Mouse (Mus musculus): ENCODE measurements around the gene Rph3a. TPM values are rescaled to one million over a fixed set of nuclear protein-coding genes. Genes with fewer than 3 reads are reported as not detected.

The Rph3a gene
- total and polyA plus RNA-seq, 3 experiments = not detected

DNA sequence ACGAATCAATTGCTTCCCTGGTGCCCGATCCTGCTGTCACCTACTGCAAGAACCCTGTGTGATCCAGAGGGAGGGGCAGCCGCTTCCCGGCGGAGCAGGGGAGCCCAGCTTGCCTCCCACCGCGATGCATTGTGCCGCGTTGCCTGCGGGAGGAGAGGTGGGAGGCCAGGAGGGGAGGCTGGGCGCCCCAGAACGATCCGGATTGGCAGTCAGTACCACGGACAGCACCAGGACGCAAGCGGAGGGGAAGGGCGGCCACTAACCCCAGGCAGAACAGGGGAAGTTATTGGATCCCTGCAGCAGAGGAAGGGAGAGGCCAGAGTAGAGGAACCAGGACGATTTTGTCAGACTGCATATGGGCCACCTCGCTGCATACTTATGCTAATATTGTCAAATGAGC is 486 bp downstream of the Rph3a start:
- no peak overlapping the region for H3K27ac ChIP-seq (ENCODE audit: insufficient read depth, low read depth)
- peaks cover 65% of the 10 kb centered on the region for H3K27me3 ChIP-seq (replicated peaks)
- in situ Hi-C loops (cut with MboI; ENCODE audit: low pct_ligation_motif_present, low pct_unique_long_range_greater_than_20kb, low sequenced_read_pairs) = no loop called here
- peak overlapping the region; percentile 23 for H3K4me2 ChIP-seq (ENCODE audit: insufficient read depth, low read depth, poor library complexity, severe bottlenecking)
- peak overlapping the region in 1 of 3 experiments; percentile 14 for H3K4me3 ChIP-seq (replicated peaks in 1 of 3; ENCODE audit: low read depth in 2 of 3, low read length in 2 of 3, poor library complexity in 1 of 3)
- dilution Hi-C loops (cut with MboI; ENCODE audit: extremely low pct_ligation_motif_present, extremely low pct_unique_long_range_greater_than_20kb, low sequenced_read_pairs) = no loop called here
- TF ChIP-seq HCFC1 (IDR thresholded peaks at IDR 0.05; ENCODE audit: low read depth, low read length) (no peak), JUND (conservative IDR thresholded peaks at IDR 0.05; ENCODE audit: low read depth, low read length) (no peak), TCF12 (IDR thresholded peaks at IDR 0.05; ENCODE audit: low read depth, low read length) (no peak), JUN (IDR thresholded peaks at IDR 0.05; ENCODE audit: insufficient read depth, low read depth, low read length) (no peak), KAT2A (IDR thresholded peaks at IDR 0.05; ENCODE audit: insufficient replicate concordance, low read length) (0 out of 2 replicates have a peak, but pooled peaks have one; percentile 35), ZNF384 (IDR thresholded peaks at IDR 0.05; ENCODE audit: low read depth, low read length) (no peak), CTCF (conservative IDR thresholded peaks at IDR 0.05 in 1 of 2, IDR thresholded peaks at IDR 0.05 in 1 of 2; ENCODE audit: low read depth in 2 of 2, low read length in 2 of 2) (no peak), IRF4 (IDR thresholded peaks at IDR 0.05; ENCODE audit: low read depth, low read length) (no peak; the same call in 1 of the 2 replicates), SIN3A (IDR thresholded peaks at IDR 0.05; ENCODE audit: low read length) (peak; percentile 93), NELFE (IDR thresholded peaks at IDR 0.05; ENCODE audit: low read depth, low read length) (0 out of 2 replicates have a peak, but pooled peaks have one; percentile 4), EP300 (IDR thresholded peaks at IDR 0.05; ENCODE audit: low read length) (no peak), MEF2A (IDR thresholded peaks at IDR 0.05; ENCODE audit: borderline replicate concordance, low read depth, low read length) (0 out of 2 replicates have a peak, but pooled peaks have one; percentile 12), POLR2A (IDR thresholded peaks at IDR 0.05; ENCODE audit: low read depth, low read length) (no peak), ZC3H11A (IDR thresholded peaks at IDR 0.05; ENCODE audit: low read depth, low read length) (no peak), USF2 (conservative IDR thresholded peaks at IDR 0.05; ENCODE audit: low read depth, low read length) (no peak), ELF1 (IDR thresholded peaks at IDR 0.05; ENCODE audit: low read depth, low read length) (0 out of 2 replicates have a peak, but pooled peaks have one; percentile 25), ZKSCAN1 (IDR thresholded peaks at IDR 0.05; ENCODE audit: borderline replicate concordance, low read depth, low read length) (no peak), POLR2AphosphoS2 (IDR thresholded peaks at IDR 0.05; ENCODE audit: low read depth, low read length) (no peak), GABPA (IDR thresholded peaks at IDR 0.05; ENCODE audit: insufficient replicate concordance, low read depth, low read length) (no peak), BHLHE40 (IDR thresholded peaks at IDR 0.05; ENCODE audit: low read depth, low read length) (no peak), RAD21 (IDR thresholded peaks at IDR 0.05; ENCODE audit: low read depth, low read length) (no peak), MAFK (IDR thresholded peaks at IDR 0.05; ENCODE audit: insufficient replicate concordance, low read length) (no peak), MXI1 (IDR thresholded peaks at IDR 0.05; ENCODE audit: low read depth, low read length) (peak; percentile 88), MAZ (IDR thresholded peaks at IDR 0.05; ENCODE audit: low read depth, low read length) (0 out of 2 replicates have a peak, but pooled peaks have one; percentile 54), NRF1 (IDR thresholded peaks at IDR 0.05; ENCODE audit: low read depth, low read length) (0 out of 2 replicates have a peak, but pooled peaks have one; percentile 9), ETS1 (conservative IDR thresholded peaks at IDR 0.05; ENCODE audit: low read depth, low read length) (peak; percentile 39), PAX5 (IDR thresholded peaks at IDR 0.05; ENCODE audit: low read length) (no peak), UBTF (IDR thresholded peaks at IDR 0.05; ENCODE audit: low read depth, low read length) (no peak), CHD1 (IDR thresholded peaks at IDR 0.05; ENCODE audit: low read depth, low read length) (no peak)
- H3K9me3 ChIP-seq (replicated peaks; ENCODE audit: low read length) = peaks cover 4% of the 10 kb centered on the region
- H3K9ac ChIP-seq (ENCODE audit: insufficient read depth, low read depth) = no peak overlapping the region
- H3K4me1 ChIP-seq (ENCODE audit: control insufficient read depth in 1 of 2, insufficient read depth in 2 of 2) = peaks cover 17 to 38% of the 10 kb centered on the region in 2 experiments
- H3K79me2 ChIP-seq (replicated peaks; ENCODE audit: control insufficient read depth, extremely low read depth, insufficient read depth, poor library complexity, severe bottlenecking) = no peaks in the 10 kb centered on the region
- DNase-seq (ENCODE audit: extremely low read depth) = peak; percentile 79
- H3K36me3 ChIP-seq (replicated peaks in 1 of 2; ENCODE audit: control insufficient read depth in 1 of 2, insufficient read depth in 1 of 2, low read length in 1 of 2) = no peaks in the 10 kb centered on the region

All from CH12.LX (cell line).